Mouse (Mus musculus) mouse embryonic stem cell (cell line): ENCODE measurements around the gene Plscr2.
"Not testable (repeated sequence)": the region's sequence is repeated elsewhere in the genome, so short reads cannot be mapped to it uniquely, and the experiment has no call there.

Experiments
- in situ Hi-C, 2 experiments: fragments of 300-500 bp; cut with MboI; formaldehyde crosslinking; loops; 1 replicate in 1 of 2; 3 replicates in 1 of 2; pipeline ENCODE4 v1.14.3; 2019 to 2020; ENCODE audit warnings: low sequenced_read_pairs in 2 of 2, low pct_unique_long_range_greater_than_20kb in 1 of 2, mixed read lengths in 1 of 2; ENCODE audit not compliant: unreplicated experiment in 1 of 2

Gene Plscr2

GRCm38 (mm10) chr9:92270927-92271326, 4.5 kb upstream of the Plscr2 start:
- in situ Hi-C loops, result no loop called here

GRCm38 (mm10) chr9:92272650-92273049, 2.8 kb upstream of the Plscr2 start:
- in situ Hi-C loops, result no loop called here

- in situ Hi-C loops, result no loop called here
These were observed 2.1 kb upstream of the Plscr2 start for GRCm38 (mm10) chr9:92273271-92273670.

- in situ Hi-C loops, result no loop called here
These were observed 1.2 kb upstream of the Plscr2 start for GRCm38 (mm10) chr9:92273956-92274762.

GRCm38 (mm10) chr9:92276360-92276759, 958 bp downstream of the Plscr2 start:
- in situ Hi-C loops, result no loop called here

- in situ Hi-C loops, result no loop called here
These were observed 4.6 kb downstream of the Plscr2 start for GRCm38 (mm10) chr9:92280048-92280447.

GRCm38 (mm10) chr9:92282563-92283171, 7.3 kb downstream of the Plscr2 start:
- in situ Hi-C loops, result no loop called here

GRCm38 (mm10) chr9:92289675-92290074, 14.3 kb downstream of the Plscr2 start:
- in situ Hi-C loops, result no loop called here

- in situ Hi-C loops, result no loop called here
These were observed 16.8 kb downstream of the Plscr2 start for GRCm38 (mm10) chr9:92292169-92292568.

GRCm38 (mm10) chr9:92292922-92293321, 17.5 kb downstream of the Plscr2 start:
- in situ Hi-C loops, result no loop called here

- in situ Hi-C loops, result no loop called here
These were observed 18.5 kb downstream of the Plscr2 start for GRCm38 (mm10) chr9:92293560-92294548.

GRCm38 (mm10) chr9:92298288-92298687, 22.9 kb downstream of the Plscr2 start:
- in situ Hi-C loops, result no loop called here

GRCm38 (mm10) chr9:92301213-92301612, 25.8 kb downstream of the Plscr2 start:
- in situ Hi-C loops, result no loop called here

- in situ Hi-C loops, result no loop called here
These were observed 29.7 kb downstream of the Plscr2 start for GRCm38 (mm10) chr9:92305075-92305474.

- in situ Hi-C loops, result no loop called here
These were observed 30.3 kb downstream of the Plscr2 start for GRCm38 (mm10) chr9:92305620-92306220.

GRCm38 (mm10) chr9:92309077-92309476, 33.7 kb downstream of the Plscr2 start, which contains the start of gene 1700057G04Rik:
Gene 1700057G04Rik (plus strand): TSS chr9:92309377.
- in situ Hi-C loops, result no loop called here

- in situ Hi-C loops, result no loop called here
These were observed 41.4 kb downstream of the Plscr2 start for GRCm38 (mm10) chr9:92316791-92317190.

GRCm38 (mm10) chr9:92325936-92326335, 50.5 kb downstream of the Plscr2 start:
- in situ Hi-C loops, result not testable (repeated sequence)
